In genomic region chr16:17202549-17202948, GRCm38 (mm10) we compare ENCODE assay signal across 8 mouse cellular contexts. TPM values are rescaled to one million over a fixed set of nuclear protein-coding genes. Genes with fewer than 3 reads are reported as not detected.
DNase-seq lines count a peak whose midpoint lies in the region; ATAC-seq and TF ChIP-seq lines count a peak whose summit lies in the region.

Gene Ube2l3 (minus strand): TSS chr16:17202649.

- H3K4me1 ChIP-seq in kidney, adult 2 months (ENCODE audit: control insufficient read depth, insufficient read depth, low read length), result peaks cover 11% of the 10 kb centered on the region; the same call in 1 of the 2 replicates
- peaks cover 18% of the 10 kb centered on the region for H3K4me1 ChIP-seq in intestine, embryonic 14.5 days (replicated peaks; ENCODE audit: control insufficient read depth, insufficient read depth, low read length)

- DNase-seq in kidney, adult 2 months, result no peak
- no peak for DNase-seq in kidney, postnatal 10 days
- DNase-seq in adrenal gland, postnatal 14 days, result no peak
- no peak for DNase-seq in gastrocnemius, postnatal 10 days
- DNase-seq in intestine, embryonic 14.5 days (ENCODE audit: low spot score), result no peak
- no peak for DNase-seq in embryo, embryonic 9.5 days (ENCODE audit: extremely low spot score)
- DNase-seq in thymus, postnatal 25 days, result no peak

- ATAC-seq in intestine, embryonic 14.5 days (replicated peaks; ENCODE audit: low FRiP score, low TSS enrichment, low read depth), result no peak
- ATAC-seq in megakaryocyte progenitor cell, adult 5-6 weeks (replicated peaks; ENCODE audit: poor library complexity), result no peak

- H3K36me3 ChIP-seq in kidney, adult 2 months (ENCODE audit: control insufficient read depth, insufficient read depth, low read length), result no peaks in the 10 kb centered on the region
- H3K36me3 ChIP-seq in intestine, embryonic 14.5 days (ENCODE audit: control insufficient read depth, insufficient read depth, low read length), result peaks cover 4% of the 10 kb centered on the region; the same call in 1 of the 2 replicates

- H3K27me3 ChIP-seq in kidney, adult 2 months (replicated peaks; ENCODE audit: control insufficient read depth, insufficient read depth, low read length), result no peaks in the 10 kb centered on the region
- peaks cover under 1% of the 10 kb centered on the region; the same call in 1 of the 2 replicates for H3K27me3 ChIP-seq in intestine, embryonic 14.5 days (replicated peaks; ENCODE audit: control insufficient read depth, insufficient read depth, low read length)

- no peaks in the 10 kb centered on the region for H3K9me3 ChIP-seq in intestine, embryonic 14.5 days (ENCODE audit: control insufficient read depth, low read length)

- H3K9ac ChIP-seq in intestine, embryonic 14.5 days (ENCODE audit: low read length), result peak within 1 kb of the TSS; percentile 99

- no peak for TF ChIP-seq CTCF in kidney, adult 2 months (conservative IDR thresholded peaks at IDR 0.05; ENCODE audit: insufficient read depth, insufficient read length, low read depth, low read length)

- 100% methylated on average over 1 of the region's 1 CpGs for WGBS in kidney, adult 2 months
- WGBS in intestine, embryonic 14.5 days, result 89% methylated on average over 1 of the region's 1 CpGs

- H3K4me3 ChIP-seq in kidney, adult 2 months (ENCODE audit: insufficient read depth, low read depth, low read length), result peak within 1 kb of the TSS; percentile 70
- H3K4me3 ChIP-seq in intestine, embryonic 14.5 days (ENCODE audit: low read depth, low read length), result peak within 1 kb of the TSS; percentile 88

- H3K27ac ChIP-seq in kidney, adult 2 months (ENCODE audit: insufficient read depth, low read depth, low read length), result no peak within 1 kb of the TSS
- peak within 1 kb of the TSS; percentile 83; the same call in 1 of the 2 replicates for H3K27ac ChIP-seq in intestine, embryonic 14.5 days (ENCODE audit: low read depth)

- peak within 1 kb of the TSS; percentile 90; the same call in 1 of the 2 replicates for H3K4me2 ChIP-seq in intestine, embryonic 14.5 days (ENCODE audit: low read length)

- TF ChIP-seq POLR2A in kidney, adult 2 months (IDR thresholded peaks at IDR 0.05; ENCODE audit: low read depth, low read length), result no peak

RNA-seq across cellular contexts. Expression of gene Ube2l3, which starts in this region (rescaled TPM):
- polyA plus RNA-seq in kidney, adult 2 months (2012; rRNA removed), result 64.6 and 73.6 TPM in 2 replicates
- total RNA-seq in adrenal gland, postnatal 14 days (2021), result 190 and 193 TPM in 2 replicates
- total RNA-seq in gastrocnemius, postnatal 10 days (2021), result 100 to 1,000 TPM; 163 to 166 TPM
- polyA plus RNA-seq in intestine, embryonic 14.5 days (2014; fragmentation: Nextera tagmentation; extraction: Ambion mirVana), result 341 and 345 TPM in 2 replicates
- total RNA-seq in megakaryocyte progenitor cell, adult 5-6 weeks (2015), result 312 and 333 TPM in 2 replicates
- total RNA-seq in megakaryocyte progenitor cell, adult 5-6 weeks (2017), result 87.5 and 107 TPM in 2 replicates
